Mouse (Mus musculus): Measurements from ENCODE around the gene Lag3. TPM values are rescaled to one million over a fixed set of nuclear protein-coding genes. Genes with fewer than 3 reads are reported as not detected.

Lag3 gene
- polyA plus RNA-seq, 2 experiments, result 2.3 to 2.6 TPM

GRCm38 (mm10) chr6:124917518-124918330, 6.2 kb upstream of the Lag3 start:
- peak overlapping the region; percentile 99 for H3K9ac ChIP-seq (ENCODE audit: low read depth, low read length, severe bottlenecking)
- under 1% methylated on average over 30 of the region's 89 CpGs for WGBS
- peak overlapping the region; percentile 98 for H3K4me2 ChIP-seq (replicated peaks; ENCODE audit: low read depth, low read length, severe bottlenecking)
- no peaks in the 10 kb centered on the region for H3K9me3 ChIP-seq (ENCODE audit: control insufficient read depth, low read length)
- peak; percentile 93; the same call in 1 of the 2 replicates for TF ChIP-seq POLR2A (IDR thresholded peaks at IDR 0.05; ENCODE audit: borderline replicate concordance, extremely low read depth, insufficient read depth, insufficient read length)
- peaks cover 38% of the 10 kb centered on the region for H3K4me1 ChIP-seq (ENCODE audit: control insufficient read depth, insufficient read depth, low read length)
- peak; percentile 92 for DNase-seq (ENCODE audit: low spot score)
- peak; percentile 51 for ATAC-seq (ENCODE audit: low FRiP score, low read depth)
- peaks cover 22% of the 10 kb centered on the region for H3K36me3 ChIP-seq (ENCODE audit: control insufficient read depth, insufficient read depth, low read length)
- peak overlapping the region; percentile 99 for H3K27ac ChIP-seq (replicated peaks; ENCODE audit: low read depth, low read length)
- H3K27me3 ChIP-seq (ENCODE audit: control insufficient read depth, insufficient read depth, low read length), result no peaks in the 10 kb centered on the region
- H3K4me3 ChIP-seq (replicated peaks; ENCODE audit: low read length), result peak overlapping the region; percentile 92

GRCm38 (mm10) chr6:124916695-124917517, 5.4 kb upstream of the Lag3 start:
- peak overlapping the region; percentile 92 for H3K4me3 ChIP-seq (replicated peaks; ENCODE audit: low read length)
- H3K36me3 ChIP-seq (ENCODE audit: control insufficient read depth, insufficient read depth, low read length), result peaks cover 26% of the 10 kb centered on the region
- no peaks in the 10 kb centered on the region for H3K27me3 ChIP-seq (ENCODE audit: control insufficient read depth, insufficient read depth, low read length)
- peak overlapping the region; percentile 99 for H3K9ac ChIP-seq (ENCODE audit: low read depth, low read length, severe bottlenecking)
- ATAC-seq (ENCODE audit: low FRiP score, low read depth) (peak; percentile 51), DNase-seq (ENCODE audit: low spot score) (peak; percentile 74)
- WGBS, result under 1% methylated on average over 46 of the region's 67 CpGs
- no peak for TF ChIP-seq POLR2A (IDR thresholded peaks at IDR 0.05; ENCODE audit: borderline replicate concordance, extremely low read depth, insufficient read depth, insufficient read length)
- H3K9me3 ChIP-seq (ENCODE audit: control insufficient read depth, low read length), result no peaks in the 10 kb centered on the region
- peak overlapping the region; percentile 98 for H3K4me2 ChIP-seq (replicated peaks; ENCODE audit: low read depth, low read length, severe bottlenecking)
- peak overlapping the region; percentile 99 for H3K27ac ChIP-seq (replicated peaks; ENCODE audit: low read depth, low read length)
- peaks cover 36% of the 10 kb centered on the region for H3K4me1 ChIP-seq (ENCODE audit: control insufficient read depth, insufficient read depth, low read length)

- Histone ChIP-seq H3K9ac (ENCODE audit: low read depth, low read length, severe bottlenecking) (peak overlapping the region; percentile 99), H3K36me3 (ENCODE audit: control insufficient read depth, insufficient read depth, low read length) (peaks cover 26% of the 10 kb centered on the region), H3K4me2 (replicated peaks; ENCODE audit: low read depth, low read length, severe bottlenecking) (peak overlapping the region; percentile 98), H3K4me3 (replicated peaks; ENCODE audit: low read length) (peak overlapping the region; percentile 92), H3K27ac (replicated peaks; ENCODE audit: low read depth, low read length) (peak overlapping the region; percentile 99; the same call in 1 of the 2 replicates), H3K27me3 (ENCODE audit: control insufficient read depth, insufficient read depth, low read length) (no peaks in the 10 kb centered on the region), H3K4me1 (ENCODE audit: control insufficient read depth, insufficient read depth, low read length) (peaks cover 33% of the 10 kb centered on the region), H3K9me3 (ENCODE audit: control insufficient read depth, low read length) (no peaks in the 10 kb centered on the region)
- no peak for TF ChIP-seq POLR2A (IDR thresholded peaks at IDR 0.05; ENCODE audit: borderline replicate concordance, extremely low read depth, insufficient read depth, insufficient read length)
- WGBS, result 2% methylated on average over 12 of the region's 12 CpGs
- DNase-seq (ENCODE audit: low spot score) (no peak), ATAC-seq (ENCODE audit: low FRiP score, low read depth) (no peak)
Measured at GRCm38 (mm10) chr6:124915942-124916694, 4.6 kb upstream of the Lag3 start.

GRCm38 (mm10) chr6:124915160-124915941, 3.8 kb upstream of the Lag3 start:
- H3K9ac ChIP-seq (ENCODE audit: low read depth, low read length, severe bottlenecking), result peak overlapping the region; percentile 99
- 17% methylated on average over 22 of the region's 22 CpGs for WGBS
- H3K36me3 ChIP-seq (ENCODE audit: control insufficient read depth, insufficient read depth, low read length), result peaks cover 26% of the 10 kb centered on the region
- H3K27me3 ChIP-seq (ENCODE audit: control insufficient read depth, insufficient read depth, low read length), result no peaks in the 10 kb centered on the region
- H3K4me2 ChIP-seq (replicated peaks; ENCODE audit: low read depth, low read length, severe bottlenecking), result peak overlapping the region; percentile 98
- H3K9me3 ChIP-seq (ENCODE audit: control insufficient read depth, low read length), result no peaks in the 10 kb centered on the region
- DNase-seq (ENCODE audit: low spot score) (no peak), ATAC-seq (ENCODE audit: low FRiP score, low read depth) (no peak)
- no peak overlapping the region for H3K27ac ChIP-seq (replicated peaks; ENCODE audit: low read depth, low read length)
- peaks cover 26% of the 10 kb centered on the region for H3K4me1 ChIP-seq (ENCODE audit: control insufficient read depth, insufficient read depth, low read length)
- TF ChIP-seq POLR2A (IDR thresholded peaks at IDR 0.05; ENCODE audit: borderline replicate concordance, extremely low read depth, insufficient read depth, insufficient read length), result no peak
- H3K4me3 ChIP-seq (replicated peaks; ENCODE audit: low read length), result peak overlapping the region; percentile 92
